Mouse (Mus musculus): ENCODE data around the gene Ces2a. TPM values are rescaled to one million over a fixed set of nuclear protein-coding genes. Genes with fewer than 3 reads are reported as not detected.

Ces2a gene
- not detected in 4 replicates for total RNA-seq (2023)

DNA sequence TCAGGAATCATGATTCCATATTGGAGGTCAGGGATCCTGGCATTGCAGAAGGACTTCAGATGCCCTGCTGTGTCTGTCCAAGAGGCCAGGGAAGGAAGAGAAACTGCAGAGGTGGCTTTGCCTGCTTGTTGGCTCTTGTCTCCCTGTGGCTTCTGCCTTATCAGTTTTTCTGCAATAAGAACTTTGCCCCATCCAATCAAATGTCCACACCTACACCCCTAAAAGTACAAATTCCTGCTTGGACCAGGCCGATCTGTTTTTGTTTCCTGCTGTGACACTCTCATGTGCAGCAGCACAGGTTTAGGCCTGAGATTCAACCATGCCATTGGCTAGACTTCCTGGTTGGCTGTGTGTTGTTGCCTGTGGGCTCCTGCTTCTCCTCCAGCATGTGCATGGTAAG lies at the start of gene Ces2a:
Gene Ces2a, plus strand, starts transcription at position 251 of the 400 bp plus-strand sequence.

Other genes with a start within 250 kb of the Ces2a start
- gene Terb1, start 224.1 kb upstream of the Ces2a start, total RNA-seq (2023): 3.6 to 4.5 TPM (median 3.7 TPM) in 4 replicates
- 40.8 to 47.9 TPM (median 44.3 TPM) in 4 replicates for gene Nae1, start 199.4 kb upstream of the Ces2a start, total RNA-seq (2023)
- 0.64 to 2.0 TPM (median 1.8 TPM) in 4 replicates for gene Car7, start 199.3 kb upstream of the Ces2a start, total RNA-seq (2023)
- gene Pdp2, start 142.6 kb upstream of the Ces2a start, total RNA-seq (2023): 9.9 to 10.4 TPM (median 10.1 TPM) in 4 replicates
- not detected in 4 replicates for gene Cdh16, start 109.6 kb upstream of the Ces2a start, total RNA-seq (2023)
- 29.3 to 40.7 TPM (median 34.1 TPM) in 4 replicates for gene Rrad, start 102.7 kb upstream of the Ces2a start, total RNA-seq (2023)
- gene Ciao2b, start 92.0 kb upstream of the Ces2a start, total RNA-seq (2023): 23.2 to 31.8 TPM (median 30.3 TPM) in 4 replicates
- gene Ces2b, start 97.6 kb downstream of the Ces2a start, total RNA-seq (2023): not detected in 4 replicates
- 0.30 TPM in 1 of 4 replicates, not detected in the others for gene Ces2c, start 113.1 kb downstream of the Ces2a start, total RNA-seq (2023)
- not detected in 4 replicates for gene Ces2e, start 192.3 kb downstream of the Ces2a start, total RNA-seq (2023)
- not detected in 4 replicates for gene Ces2f, start 213.4 kb downstream of the Ces2a start, total RNA-seq (2023)
- 0.19 TPM in 1 of 4 replicates, not detected in the others for gene Ces2g, start 227.7 kb downstream of the Ces2a start, total RNA-seq (2023)